Mouse (Mus musculus) kidney, embryonic 14.5 days (tissue): ENCODE measurements around the gene Omp. TPM values are rescaled to one million over a fixed set of nuclear protein-coding genes. Genes with fewer than 3 reads are reported as not detected.

Source experiments
- ATAC-seq: fragments of 200-750 bp; cut with Nextera tagmentation; 2 replicates; pipeline ENCODE4 v1.8.0; 2017; ENCODE audit warnings: moderate number of reproducible peaks, mild to moderate bottlenecking, moderate TSS enrichment, moderate library complexity; ENCODE audit not compliant: low FRiP score, low TSS enrichment
- H3K27ac ChIP-seq: fragments of 300-500 bp; sonication (generic); 2 replicates; pipeline ENCODE4 v1.5.1; 2014; ENCODE audit warnings: low read depth, mild to moderate bottlenecking, low read length, moderate library complexity, mixed read lengths
- H3K27me3 ChIP-seq: fragments of 300-500 bp; sonication (generic); 2 replicates; pipeline ENCODE4 v1.6.1; 2014; ENCODE audit warnings: mild to moderate bottlenecking, low read length; ENCODE audit not compliant: control insufficient read depth, insufficient read depth
- H3K36me3 ChIP-seq: fragments of 300-500 bp; sonication (generic); 2 replicates; pipeline ENCODE4 v1.6.1; 2014; ENCODE audit warnings: low read length, mixed read lengths; ENCODE audit not compliant: control insufficient read depth, insufficient read depth
- H3K4me1 ChIP-seq: fragments of 300-500 bp; sonication (generic); 2 replicates; pipeline ENCODE4 v1.6.1; 2014; ENCODE audit warnings: low read length, mixed read lengths; ENCODE audit not compliant: control insufficient read depth, insufficient read depth
- H3K4me2 ChIP-seq: fragments of 300-500 bp; sonication (generic); replicated peaks from 2 replicates; pipeline ENCODE4 v1.6.1; 2014; ENCODE audit warnings: low read depth, mild to moderate bottlenecking, low read length
- H3K4me3 ChIP-seq: fragments of 300-500 bp; sonication (generic); 2 replicates; pipeline ENCODE4 v1.5.1; 2014; ENCODE audit warnings: mild to moderate bottlenecking, low read length
- H3K9ac ChIP-seq: fragments of 300-500 bp; sonication (generic); 2 replicates; pipeline ENCODE4 v1.6.1; 2014; ENCODE audit warnings: low read depth, mild to moderate bottlenecking, low read length, moderate library complexity
- H3K9me3 ChIP-seq: fragments of 300-500 bp; sonication (generic); 2 replicates; pipeline ENCODE4 v1.6.1; 2016; ENCODE audit warnings: low read length; ENCODE audit not compliant: control insufficient read depth
- WGBS: fragments of 180-500 bp; shearing (Covaris S2); extraction: QIAGEN DNeasy Blood & Tissue Kit; methylation state at CpG from one replicate; pipeline ENCODE4 v1.1.7; 2014; 5-methylcytosine and 5-hydroxymethylcytosine counted together
- polyA plus RNA-seq: library from polyadenylated mRNA; unstranded; fragments of >200 nt; fragmentation: Nextera tagmentation; extraction: Ambion mirVana; gene quantifications from 2 replicates; pipeline ENCODE4 v1.2.1, GENCODE M21; 2014

Omp gene
- polyA plus RNA-seq, 1 experiment from 2014 or later = 0.51 TPM

GRCm38 (mm10) chr7:98103942-98104292 is 41.4 kb downstream of the Omp start:
- 76% methylated on average over 5 of the region's 5 CpGs for WGBS
- Histone ChIP-seq H3K9ac (no peak overlapping the region), H3K27ac (peak overlapping the region; percentile 71; the same call in 1 of the 2 replicates), H3K4me2 (no peak overlapping the region), H3K27me3 (no peaks in the 10 kb centered on the region), H3K36me3 (no peaks in the 10 kb centered on the region), H3K4me1 (peaks cover 27% of the 10 kb centered on the region), H3K9me3 (no peaks in the 10 kb centered on the region), H3K4me3 (no peak overlapping the region)
- peak; percentile 1; the same call in 1 of the 2 replicates for ATAC-seq

- peak overlapping the region; percentile 28; the same call in 1 of the 2 replicates for H3K4me3 ChIP-seq
- no peak overlapping the region for H3K27ac ChIP-seq
- 18% methylated on average over 20 of the region's 26 CpGs for WGBS
- H3K4me1 ChIP-seq = peaks cover 27% of the 10 kb centered on the region
- H3K36me3 ChIP-seq = no peaks in the 10 kb centered on the region
- peak overlapping the region; percentile 17; the same call in 1 of the 2 replicates for H3K4me2 ChIP-seq
- H3K9ac ChIP-seq = peak overlapping the region; percentile 35
- H3K9me3 ChIP-seq = no peaks in the 10 kb centered on the region
- no peaks in the 10 kb centered on the region for H3K27me3 ChIP-seq
- peak; percentile 44; the same call in 1 of the 2 replicates for ATAC-seq
Observed at GRCm38 (mm10) chr7:98103002-98103941, 42.0 kb downstream of the Omp start.

- peak overlapping the region; percentile 35; the same call in 1 of the 2 replicates for H3K9ac ChIP-seq
Observed at GRCm38 (mm10) chr7:98102488-98102887, 42.8 kb downstream of the Omp start.

DNA sequence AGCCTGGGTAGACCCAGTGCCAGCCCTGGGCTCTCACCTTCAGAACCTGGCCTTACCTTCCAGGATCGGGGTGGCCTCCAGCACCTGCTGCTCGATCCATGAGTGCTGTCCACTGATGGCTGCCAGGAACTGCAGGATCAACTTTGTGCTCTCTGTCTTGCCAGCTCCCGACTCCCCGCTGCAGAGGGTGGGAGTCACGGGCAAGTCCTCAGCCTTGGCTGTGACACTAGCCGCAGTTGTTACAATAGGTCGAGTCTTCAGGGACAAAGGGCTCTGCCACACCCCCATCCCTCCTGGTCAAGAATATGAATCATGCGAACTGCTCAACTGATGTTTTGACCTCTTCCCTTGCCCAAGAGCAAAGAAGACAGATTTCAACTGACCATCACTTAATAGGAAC is 47.7 kb downstream of the Omp start:
- ATAC-seq = no peak
- 0 out of 2 replicates have a peak, but pooled peaks cover under 1% of the 10 kb centered on the region for H3K4me1 ChIP-seq
- H3K27me3 ChIP-seq = no peaks in the 10 kb centered on the region
- H3K27ac ChIP-seq = no peak overlapping the region
- H3K4me3 ChIP-seq = no peak overlapping the region
- H3K36me3 ChIP-seq = no peaks in the 10 kb centered on the region
- no peak overlapping the region for H3K4me2 ChIP-seq
- H3K9ac ChIP-seq = no peak overlapping the region
- peaks cover 8% of the 10 kb centered on the region for H3K9me3 ChIP-seq
- 92% methylated on average over 8 of the region's 8 CpGs for WGBS

More at GRCm38 (mm10) chr7:98102488-98102887, 42.8 kb downstream of the Omp start:
- Histone ChIP-seq H3K27me3 (no peaks in the 10 kb centered on the region), H3K27ac (no peak overlapping the region), H3K4me3 (no peak overlapping the region), H3K4me1 (peaks cover 27% of the 10 kb centered on the region), H3K4me2 (0 out of 2 replicates have a peak overlapping the region, but pooled peaks have one; percentile 17), H3K9me3 (no peaks in the 10 kb centered on the region), H3K36me3 (no peaks in the 10 kb centered on the region)
- 92% methylated on average over 11 of the region's 11 CpGs for WGBS
- ATAC-seq = no peak

GRCm38 (mm10) chr7:98095852-98096251 is 49.5 kb downstream of the Omp start:
- WGBS = 95% methylated on average over 4 of the region's 4 CpGs
- H3K4me1 ChIP-seq = no peaks in the 10 kb centered on the region
- H3K36me3 ChIP-seq = no peaks in the 10 kb centered on the region
- H3K27ac ChIP-seq = no peak overlapping the region
- no peak overlapping the region for H3K9ac ChIP-seq
- ATAC-seq = no peak
- peaks cover 8% of the 10 kb centered on the region for H3K9me3 ChIP-seq
- H3K4me3 ChIP-seq = no peak overlapping the region
- H3K4me2 ChIP-seq = no peak overlapping the region
- no peaks in the 10 kb centered on the region for H3K27me3 ChIP-seq

Other genes with a start within 250 kb of the Omp start
- not detected in 2 replicates for gene Gdpd4, start 225.5 kb downstream of the Omp start, polyA plus RNA-seq
- 7.9 and 15.4 TPM in 2 replicates for gene Myo7a, start 26.0 kb downstream of the Omp start, polyA plus RNA-seq
- gene Capn5, start 32.8 kb upstream of the Omp start, polyA plus RNA-seq = 4.8 and 10.4 TPM in 2 replicates
- gene B3gnt6, start 54.0 kb upstream of the Omp start, polyA plus RNA-seq = 0.15 TPM in 1 of 2 replicates, not detected in the other
- 25.6 and 27.4 TPM in 2 replicates for gene Acer3, start 175.7 kb upstream of the Omp start, polyA plus RNA-seq
- gene Tsku, start 215.8 kb upstream of the Omp start, polyA plus RNA-seq = 12.6 and 12.7 TPM in 2 replicates